Mouse (Mus musculus) myocyte (in vitro differentiated cells): ENCODE measurements around the gene Ank3. TPM values are rescaled to one million over a fixed set of nuclear protein-coding genes. Genes with fewer than 3 reads are reported as not detected.

Source experiments
- H3K27me3 ChIP-seq: one replicate; pipeline ENCODE4 v1.6.1; 2011; ENCODE audit not compliant: control insufficient read depth, insufficient read depth, insufficient read length
- H3K36me3 ChIP-seq: one replicate; pipeline ENCODE4 v1.6.1; 2011; ENCODE audit not compliant: control insufficient read depth, insufficient read depth
- H3K4me2 ChIP-seq: one replicate; pipeline ENCODE4 v1.6.1; 2011; ENCODE audit warnings: low read depth, control low read depth
- H3K4me3 ChIP-seq: one replicate; pipeline ENCODE4 v1.5.1; 2011; ENCODE audit warnings: mild to moderate bottlenecking, control low read depth, moderate library complexity
- H3K79me2 ChIP-seq: one replicate; pipeline ENCODE4 v1.6.1; 2011; ENCODE audit not compliant: control insufficient read depth, insufficient read depth
- H3ac ChIP-seq: one replicate; pipeline ENCODE4 v1.6.1; 2011; ENCODE audit not compliant: control insufficient read depth, insufficient read length
- CEBPB ChIP-seq: IDR thresholded peaks from 2 replicates; pipeline ENCODE4 v1.6.1; 2011; ENCODE audit warnings: mild to moderate bottlenecking, moderate library complexity; ENCODE audit not compliant: poor library complexity, insufficient read depth, severe bottlenecking
- E2F4 ChIP-seq: IDR thresholded peaks from one replicate; pipeline ENCODE4 v1.6.1; 2011; ENCODE audit warnings: mild to moderate bottlenecking, control low read depth, moderate library complexity; ENCODE audit not compliant: insufficient read depth
- MAX ChIP-seq: IDR thresholded peaks from one replicate; pipeline ENCODE4 v1.6.1; 2011; ENCODE audit warnings: low read depth, mild to moderate bottlenecking, control low read depth
- MYOD1 ChIP-seq, 3 experiments: IDR thresholded peaks; one replicate each; pipeline ENCODE4 v1.6.1; 2011; ENCODE audit warnings: control low read depth in 2 of 3, low read depth in 2 of 3, mild to moderate bottlenecking in 2 of 3, moderate library complexity in 1 of 3; ENCODE audit not compliant: insufficient read length in 2 of 3, control insufficient read depth in 1 of 3
- MYOG ChIP-seq, 3 experiments: IDR thresholded peaks; one replicate each; pipeline ENCODE4 v1.6.1; 2011; ENCODE audit warnings: control low read depth in 2 of 3, low read depth in 2 of 3, mild to moderate bottlenecking in 2 of 3; ENCODE audit not compliant: insufficient read length in 2 of 3, control insufficient read depth in 1 of 3, insufficient read depth in 1 of 3
- POLR2A ChIP-seq: IDR thresholded peaks from one replicate; pipeline ENCODE4 v1.6.1; 2011; ENCODE audit warnings: low read depth, mild to moderate bottlenecking, control low read depth, moderate library complexity; ENCODE audit not compliant: insufficient read length
- POLR2AphosphoS2 ChIP-seq: IDR thresholded peaks from one replicate; pipeline ENCODE4 v1.6.1; 2011; ENCODE audit warnings: low read depth, control low read depth; ENCODE audit not compliant: insufficient read length
- REST ChIP-seq: IDR thresholded peaks from one replicate; pipeline ENCODE4 v1.6.1; 2011; ENCODE audit warnings: mild to moderate bottlenecking, control low read depth, moderate library complexity; ENCODE audit not compliant: insufficient read depth, insufficient read length
- SRF ChIP-seq: IDR thresholded peaks from one replicate; pipeline ENCODE4 v1.6.1; 2011; ENCODE audit warnings: low read depth; ENCODE audit not compliant: control insufficient read depth, insufficient read length
- TCF12 ChIP-seq: IDR thresholded peaks from one replicate; pipeline ENCODE4 v1.6.1; 2011; ENCODE audit warnings: mild to moderate bottlenecking, control low read depth; ENCODE audit not compliant: poor library complexity, insufficient read depth, severe bottlenecking
- TCF3 ChIP-seq: IDR thresholded peaks from one replicate; pipeline ENCODE4 v1.6.1; 2011; ENCODE audit warnings: low read depth, control low read depth; ENCODE audit not compliant: insufficient read length
- USF1 ChIP-seq: IDR thresholded peaks from one replicate; pipeline ENCODE4 v1.6.1; 2011; ENCODE audit warnings: low read depth, mild to moderate bottlenecking, control low read depth, moderate library complexity
- polyA plus RNA-seq: library from polyadenylated mRNA; unstranded; fragments of >200 nt; fragmentation: generic; extraction: Trizol; gene quantifications from one replicate; pipeline ENCODE4 v1.2.1, GENCODE M21; 2012; ENCODE audit warnings: missing spikeins

Gene Ank3
- polyA plus RNA-seq, 1 experiment = 5.5 TPM

- no peak overlapping the region for H3K4me2 ChIP-seq
- TF ChIP-seq SRF (no peak), MAX (no peak), MYOD1 (IDR thresholded peaks at IDR 0.05; ENCODE audit: control insufficient read depth in 1 of 3, insufficient read length in 2 of 3, low read depth in 2 of 3) (no peak), POLR2A (no peak), TCF3 (no peak), MYOG (IDR thresholded peaks at IDR 0.05; ENCODE audit: control insufficient read depth in 1 of 3, insufficient read depth in 1 of 3, insufficient read length in 2 of 3, low read depth in 2 of 3) (no peak), USF1 (no peak), POLR2AphosphoS2 (no peak), CEBPB (no peak), E2F4 (no peak), TCF12 (no peak), REST (no peak)
- no peak overlapping the region for H3K4me3 ChIP-seq
- no peaks in the 10 kb centered on the region for H3K27me3 ChIP-seq
- no peaks in the 10 kb centered on the region for H3K79me2 ChIP-seq
- H3K36me3 ChIP-seq = no peaks in the 10 kb centered on the region
- H3ac ChIP-seq = no peak overlapping the region
These were observed 499.4 kb downstream of the Ank3 start for GRCm38 (mm10) chr10:69897927-69898326.

- H3K27me3 ChIP-seq = no peaks in the 10 kb centered on the region
- no peak overlapping the region for H3K4me2 ChIP-seq
- TF ChIP-seq CEBPB = no peak
- TF ChIP-seq POLR2A = no peak
- no peak for TF ChIP-seq MYOD1 (IDR thresholded peaks at IDR 0.05; ENCODE audit: control insufficient read depth in 1 of 3, insufficient read length in 2 of 3, low read depth in 2 of 3)
- no peak for TF ChIP-seq TCF3
- TF ChIP-seq MYOG (IDR thresholded peaks at IDR 0.05; ENCODE audit: control insufficient read depth in 1 of 3, insufficient read depth in 1 of 3, insufficient read length in 2 of 3, low read depth in 2 of 3) = no peak
- TF ChIP-seq SRF = no peak
- TF ChIP-seq REST = no peak
- TF ChIP-seq POLR2AphosphoS2 = no peak
- TF ChIP-seq MAX = no peak
- no peak for TF ChIP-seq USF1
- H3ac ChIP-seq = no peak overlapping the region
- no peak overlapping the region for H3K4me3 ChIP-seq
- H3K36me3 ChIP-seq = no peaks in the 10 kb centered on the region
- no peaks in the 10 kb centered on the region for H3K79me2 ChIP-seq
These were observed 500.2 kb downstream of the Ank3 start for GRCm38 (mm10) chr10:69898821-69899220.

GRCm38 (mm10) chr10:69899788-69900187 lies 501.2 kb downstream of the Ank3 start:
- H3K4me2 ChIP-seq = no peak overlapping the region
- no peak overlapping the region for H3K4me3 ChIP-seq
- no peaks in the 10 kb centered on the region for H3K79me2 ChIP-seq
- H3K27me3 ChIP-seq = no peaks in the 10 kb centered on the region
- TF ChIP-seq CEBPB (no peak), TCF3 (no peak), POLR2A (no peak), MYOD1 (IDR thresholded peaks at IDR 0.05; ENCODE audit: control insufficient read depth in 1 of 3, insufficient read length in 2 of 3, low read depth in 2 of 3) (no peak), SRF (no peak), USF1 (no peak), TCF12 (no peak), MYOG (IDR thresholded peaks at IDR 0.05; ENCODE audit: control insufficient read depth in 1 of 3, insufficient read depth in 1 of 3, insufficient read length in 2 of 3, low read depth in 2 of 3) (no peak), POLR2AphosphoS2 (no peak), MAX (no peak), REST (no peak), E2F4 (no peak)
- H3ac ChIP-seq = no peak overlapping the region
- no peaks in the 10 kb centered on the region for H3K36me3 ChIP-seq

- H3K4me2 ChIP-seq = no peak overlapping the region
- H3ac ChIP-seq = no peak overlapping the region
- H3K79me2 ChIP-seq = no peaks in the 10 kb centered on the region
- H3K27me3 ChIP-seq = no peaks in the 10 kb centered on the region
- H3K4me3 ChIP-seq = no peak overlapping the region
- TF ChIP-seq TCF12 (no peak), POLR2AphosphoS2 (no peak), MYOG (IDR thresholded peaks at IDR 0.05; ENCODE audit: control insufficient read depth in 1 of 3, insufficient read depth in 1 of 3, insufficient read length in 2 of 3, low read depth in 2 of 3) (no peak), TCF3 (no peak), MYOD1 (IDR thresholded peaks at IDR 0.05; ENCODE audit: control insufficient read depth in 1 of 3, insufficient read length in 2 of 3, low read depth in 2 of 3) (no peak), POLR2A (no peak), MAX (no peak), SRF (no peak), USF1 (no peak), REST (no peak)
- no peaks in the 10 kb centered on the region for H3K36me3 ChIP-seq
These were observed 503.5 kb downstream of the Ank3 start for GRCm38 (mm10) chr10:69902024-69902423.

- H3K4me3 ChIP-seq = no peak overlapping the region
- H3K4me2 ChIP-seq = no peak overlapping the region
- TF ChIP-seq USF1 (no peak), TCF3 (no peak), SRF (no peak), REST (no peak), E2F4 (no peak), POLR2A (no peak), MAX (no peak), MYOD1 (IDR thresholded peaks at IDR 0.05; ENCODE audit: control insufficient read depth in 1 of 3, insufficient read length in 2 of 3, low read depth in 2 of 3) (no peak), POLR2AphosphoS2 (no peak), CEBPB (no peak), MYOG (IDR thresholded peaks at IDR 0.05; ENCODE audit: control insufficient read depth in 1 of 3, insufficient read depth in 1 of 3, insufficient read length in 2 of 3, low read depth in 2 of 3) (no peak), TCF12 (no peak)
- no peaks in the 10 kb centered on the region for H3K79me2 ChIP-seq
- H3ac ChIP-seq = no peak overlapping the region
- no peaks in the 10 kb centered on the region for H3K36me3 ChIP-seq
- H3K27me3 ChIP-seq = no peaks in the 10 kb centered on the region
These were observed 505.7 kb downstream of the Ank3 start for GRCm38 (mm10) chr10:69904321-69904720.
